Mouse (Mus musculus) stomach, postnatal 0 days (tissue): ENCODE measurements around the gene Paf1.

Source experiments
- CTCF ChIP-seq: IDR thresholded peaks from 2 replicates; pipeline ENCODE4 v1.5.1; 2016; ENCODE audit warnings: antibody characterized with exemption, low read depth, mild to moderate bottlenecking, moderate library complexity
- EP300 ChIP-seq: optimal IDR thresholded peaks from 2 replicates; pipeline ENCODE3; 2016; ENCODE audit warnings: antibody characterized with exemption

GRCm38 (mm10) chr7:28390331-28390730, 2.4 kb upstream of the Paf1 start:
- TF ChIP-seq CTCF (no peak), EP300 (no peak)
